ENCODE assay signal across 13 mouse cellular contexts in genomic region chr17:90456748-90457147, GRCm38 (mm10).
DNase-seq lines count a peak whose midpoint lies in the region; ATAC-seq lines count a peak whose summit lies in the region.
"Had no signal": no experiment of that assay in that cellular context is flagged by ENCODE, and none has a peak within 500 bp of the region (broad histone marks: within the 10 kb centered on the region; RNA-seq: fewer than 3 reads in every experiment).

No protein-coding gene starts in this region.

- H3K4me3 ChIP-seq in forebrain, embryonic 12.5 days (replicated peaks): no peak overlapping the region
- no peak overlapping the region for H3K4me3 ChIP-seq in forebrain, embryonic 11.5 days (ENCODE audit: low read depth, low read length)
- H3K4me3 ChIP-seq in neural tube, embryonic 12.5 days: no peak overlapping the region
- peak overlapping the region; percentile 65; the same call in 1 of the 2 replicates for H3K4me3 ChIP-seq in hindbrain, embryonic 15.5 days
- no peak overlapping the region for H3K4me3 ChIP-seq in kidney, embryonic 15.5 days (replicated peaks)
- H3K4me3 ChIP-seq: liver, embryonic 13.5 days had no signal

- no peak overlapping the region for H3K27ac ChIP-seq in forebrain, embryonic 12.5 days
- no peak overlapping the region for H3K27ac ChIP-seq in forebrain, embryonic 11.5 days (ENCODE audit: low read depth, low read length)
- no peak overlapping the region for H3K27ac ChIP-seq in neural tube, embryonic 12.5 days
- peak overlapping the region; percentile 91 for H3K27ac ChIP-seq in hindbrain, embryonic 15.5 days (replicated peaks)
- no peak overlapping the region for H3K27ac ChIP-seq in kidney, embryonic 15.5 days
- H3K27ac ChIP-seq: liver, embryonic 13.5 days had no signal

- H3K27me3 ChIP-seq in forebrain, embryonic 12.5 days: peaks cover 31% of the 10 kb centered on the region
- peaks cover 13% of the 10 kb centered on the region; the same call in 1 of the 2 replicates for H3K27me3 ChIP-seq in forebrain, embryonic 11.5 days (ENCODE audit: control insufficient read depth, insufficient read depth, low read length)
- 0 out of 2 replicates have a peak, but pooled peaks cover 6% of the 10 kb centered on the region for H3K27me3 ChIP-seq in neural tube, embryonic 12.5 days (replicated peaks)
- no peaks in the 10 kb centered on the region for H3K27me3 ChIP-seq in hindbrain, embryonic 15.5 days
- H3K27me3 ChIP-seq in splenic B cell, adult 2 months (ENCODE audit: control insufficient read depth, insufficient read depth, low read length, poor library complexity, severe bottlenecking): no peaks in the 10 kb centered on the region; the same call in 1 of the 2 replicates
- peaks cover 38% of the 10 kb centered on the region for H3K27me3 ChIP-seq in kidney, embryonic 15.5 days

- H3K36me3 ChIP-seq in forebrain, embryonic 12.5 days (replicated peaks): no peaks in the 10 kb centered on the region
- no peaks in the 10 kb centered on the region for H3K36me3 ChIP-seq in forebrain, embryonic 11.5 days (ENCODE audit: control insufficient read depth, insufficient read depth, low read length)
- no peaks in the 10 kb centered on the region for H3K36me3 ChIP-seq in neural tube, embryonic 12.5 days
- no peaks in the 10 kb centered on the region for H3K36me3 ChIP-seq in hindbrain, embryonic 15.5 days
- no peaks in the 10 kb centered on the region for H3K36me3 ChIP-seq in splenic B cell, adult 2 months (ENCODE audit: control insufficient read depth, insufficient read depth, low read length, poor library complexity, severe bottlenecking)
- H3K36me3 ChIP-seq in kidney, embryonic 15.5 days: no peaks in the 10 kb centered on the region
- H3K36me3 ChIP-seq: heart, embryonic 12.5 days; liver, embryonic 13.5 days had no signal

- no peaks in the 10 kb centered on the region for H3K9me3 ChIP-seq in forebrain, embryonic 12.5 days
- no peaks in the 10 kb centered on the region for H3K9me3 ChIP-seq in forebrain, embryonic 11.5 days (ENCODE audit: control insufficient read depth, low read length)
- no peaks in the 10 kb centered on the region for H3K9me3 ChIP-seq in neural tube, embryonic 12.5 days
- no peaks in the 10 kb centered on the region for H3K9me3 ChIP-seq in hindbrain, embryonic 15.5 days
- H3K9me3 ChIP-seq in kidney, embryonic 15.5 days (replicated peaks): no peaks in the 10 kb centered on the region
- H3K9me3 ChIP-seq: heart, embryonic 12.5 days; liver, embryonic 13.5 days had no signal

- peaks cover 14% of the 10 kb centered on the region for H3K4me1 ChIP-seq in forebrain, embryonic 12.5 days
- 0 out of 2 replicates have a peak, but pooled peaks cover 3% of the 10 kb centered on the region for H3K4me1 ChIP-seq in forebrain, embryonic 11.5 days (replicated peaks; ENCODE audit: control insufficient read depth, insufficient read depth, low read length)
- peaks cover 14% of the 10 kb centered on the region; the same call in 1 of the 2 replicates for H3K4me1 ChIP-seq in neural tube, embryonic 12.5 days
- H3K4me1 ChIP-seq in hindbrain, embryonic 15.5 days (replicated peaks): peaks cover 17% of the 10 kb centered on the region
- peaks cover 20% of the 10 kb centered on the region for H3K4me1 ChIP-seq in kidney, embryonic 15.5 days

- DNase-seq in forebrain, embryonic 11.5 days (ENCODE audit: low spot score): no peak
- DNase-seq in neural tube, embryonic 10.5 days (ENCODE audit: extremely low spot score, low spot score): no peak
- peak; percentile 10 for DNase-seq in splenic B cell, adult 2 months (ENCODE audit: low read depth, low spot score)
- DNase-seq in thymus, adult 18-20 months: no peak
- DNase-seq: cerebellum, adult 9-11 months; kidney, postnatal 25 days; liver, embryonic 13.5 days had no signal

- no peak for ATAC-seq in forebrain, embryonic 12.5 days (ENCODE audit: low FRiP score)
- ATAC-seq in forebrain, embryonic 11.5 days (replicated peaks; ENCODE audit: low FRiP score): no peak
- no peak for ATAC-seq in neural tube, embryonic 12.5 days (ENCODE audit: low FRiP score, low read depth)
- ATAC-seq in hindbrain, embryonic 15.5 days (ENCODE audit: low FRiP score, low read depth): no peak
- no peak for ATAC-seq in kidney, embryonic 15.5 days (replicated peaks; ENCODE audit: low FRiP score)
- ATAC-seq: Patski had no signal

- peak overlapping the region; percentile 95 for H3K4me2 ChIP-seq in forebrain, embryonic 12.5 days
- no peak overlapping the region for H3K4me2 ChIP-seq in forebrain, embryonic 11.5 days (ENCODE audit: low read depth, low read length, severe bottlenecking)
- peak overlapping the region; percentile 98; the same call in 1 of the 2 replicates for H3K4me2 ChIP-seq in neural tube, embryonic 12.5 days (replicated peaks)
- peak overlapping the region; percentile 76 for H3K4me2 ChIP-seq in hindbrain, embryonic 15.5 days
- no peak overlapping the region for H3K4me2 ChIP-seq in kidney, embryonic 15.5 days
- H3K4me2 ChIP-seq: liver, embryonic 13.5 days had no signal

- no peak overlapping the region for H3K9ac ChIP-seq in forebrain, embryonic 12.5 days
- H3K9ac ChIP-seq in forebrain, embryonic 11.5 days (ENCODE audit: low read length): no peak overlapping the region
- no peak overlapping the region for H3K9ac ChIP-seq in neural tube, embryonic 12.5 days
- H3K9ac ChIP-seq in hindbrain, embryonic 15.5 days: no peak overlapping the region
- H3K9ac ChIP-seq in kidney, embryonic 15.5 days: no peak overlapping the region
- H3K9ac ChIP-seq: heart, embryonic 12.5 days; liver, embryonic 13.5 days had no signal

- WGBS in forebrain, embryonic 12.5 days: 26% methylated on average over 5 of the region's 5 CpGs
- WGBS in forebrain, embryonic 11.5 days: 23% methylated on average over 5 of the region's 5 CpGs
- WGBS in neural tube, embryonic 12.5 days: 42% methylated on average over 5 of the region's 5 CpGs
- WGBS in hindbrain, embryonic 15.5 days: 28% methylated on average over 5 of the region's 5 CpGs
- 37% methylated on average over 5 of the region's 5 CpGs for WGBS in kidney, embryonic 15.5 days

Comparison
In these comparisons a context has a peak if more than half of its experiments do, and no peak if none do; other contexts are left out.
1. H3K4me2 ChIP-seq: peak in forebrain, embryonic 12.5 days (single experiment), neural tube, embryonic 12.5 days (single experiment) and hindbrain, embryonic 15.5 days (single experiment); none in forebrain, embryonic 11.5 days (single experiment) and kidney, embryonic 15.5 days (single experiment).